Mouse (Mus musculus) midbrain, embryonic 16.5 days (tissue): ENCODE results near the gene Rnf2. TPM values are rescaled to one million over a fixed set of nuclear protein-coding genes. Genes with fewer than 3 reads are reported as not detected.
"Not testable (repeated sequence)": the region's sequence is repeated elsewhere in the genome, so short reads cannot be mapped to it uniquely, and the experiment has no call there.

Source experiments
- ATAC-seq: fragments of 200-750 bp; cut with Nextera tagmentation; 2 replicates; pipeline ENCODE4 v1.8.0; 2017; ENCODE audit warnings: moderate TSS enrichment
- H3K27ac ChIP-seq: fragments of 300-500 bp; sonication (generic); 2 replicates; pipeline ENCODE4 v1.5.1; 2014; ENCODE audit warnings: mild to moderate bottlenecking, low read length, mixed read lengths
- H3K27me3 ChIP-seq: fragments of 300-500 bp; sonication (generic); 2 replicates; pipeline ENCODE4 v1.6.1; 2014; ENCODE audit warnings: low read depth, low read length, mixed read lengths; ENCODE audit not compliant: control insufficient read depth, insufficient read depth
- H3K36me3 ChIP-seq: fragments of 300-500 bp; sonication (generic); 2 replicates; pipeline ENCODE4 v1.6.1; 2014; ENCODE audit warnings: mild to moderate bottlenecking, low read length, moderate library complexity, mixed read lengths; ENCODE audit not compliant: control insufficient read depth, insufficient read depth
- H3K4me1 ChIP-seq: fragments of 300-500 bp; sonication (generic); 2 replicates; pipeline ENCODE4 v1.6.1; 2014; ENCODE audit warnings: mild to moderate bottlenecking, low read length, mixed read lengths; ENCODE audit not compliant: control insufficient read depth, insufficient read depth
- H3K4me2 ChIP-seq: fragments of 300-500 bp; sonication (generic); 2 replicates; pipeline ENCODE4 v1.6.1; 2014; ENCODE audit warnings: mild to moderate bottlenecking, low read length, mixed read lengths
- H3K4me3 ChIP-seq: fragments of 300-500 bp; sonication (generic); 2 replicates; pipeline ENCODE4 v1.5.1; 2014; ENCODE audit warnings: low read depth, mild to moderate bottlenecking, low read length, moderate library complexity, mixed read lengths
- H3K9ac ChIP-seq: fragments of 300-500 bp; sonication (generic); 2 replicates; pipeline ENCODE4 v1.6.1; 2014; ENCODE audit warnings: low read depth, low read length, mixed read lengths
- H3K9me3 ChIP-seq: fragments of 300-500 bp; sonication (generic); replicated peaks from 2 replicates; pipeline ENCODE4 v1.6.1; 2014; ENCODE audit warnings: mild to moderate bottlenecking, low read length, mixed read lengths; ENCODE audit not compliant: control insufficient read depth, poor library complexity, severe bottlenecking
- WGBS: fragments of 180-500 bp; shearing (Covaris S2); extraction: QIAGEN DNeasy Blood & Tissue Kit; methylation state at CpG from one replicate; pipeline ENCODE4 v1.1.7; 2014; 5-methylcytosine and 5-hydroxymethylcytosine counted together
- polyA plus RNA-seq: library from polyadenylated mRNA; unstranded; fragments of >200 nt; fragmentation: Nextera tagmentation; extraction: Ambion mirVana; gene quantifications from 2 replicates; pipeline ENCODE4 v1.2.1, GENCODE M21; 2015

Gene Rnf2
- polyA plus RNA-seq, 1 experiment from 2014 or later, result 106 TPM

GRCm38 (mm10) chr1:151494711-151495110, 6.0 kb downstream of the Rnf2 start:
- Histone ChIP-seq H3K27ac (no peak overlapping the region), H3K4me3 (no peak overlapping the region), H3K4me2 (no peak overlapping the region), H3K36me3 (no peaks in the 10 kb centered on the region), H3K9ac (no peak overlapping the region), H3K9me3 (no peaks in the 10 kb centered on the region), H3K4me1 (peaks cover 18% of the 10 kb centered on the region), H3K27me3 (no peaks in the 10 kb centered on the region)
- 76% methylated on average over 6 of the region's 6 CpGs for WGBS
- ATAC-seq, result no peak

GRCm38 (mm10) chr1:151493826-151494225, 6.9 kb downstream of the Rnf2 start:
- Histone ChIP-seq H3K4me1 (peaks cover 15% of the 10 kb centered on the region), H3K27ac (no peak overlapping the region), H3K36me3 (no peaks in the 10 kb centered on the region), H3K4me2 (no peak overlapping the region), H3K9ac (no peak overlapping the region), H3K9me3 (no peaks in the 10 kb centered on the region), H3K4me3 (no peak overlapping the region), H3K27me3 (no peaks in the 10 kb centered on the region)
- ATAC-seq, result no peak

GRCm38 (mm10) chr1:151492419-151492818, 8.3 kb downstream of the Rnf2 start:
- Histone ChIP-seq H3K9me3 (no peaks in the 10 kb centered on the region), H3K27me3 (no peaks in the 10 kb centered on the region), H3K4me3 (no peak overlapping the region), H3K9ac (no peak overlapping the region), H3K4me1 (peaks cover 4% of the 10 kb centered on the region; the same call in 1 of the 2 replicates), H3K4me2 (no peak overlapping the region), H3K27ac (no peak overlapping the region), H3K36me3 (no peaks in the 10 kb centered on the region)
- 46% methylated on average over 1 of the region's 1 CpGs for WGBS
- no peak for ATAC-seq

- Histone ChIP-seq H3K4me3 (no peak overlapping the region), H3K9me3 (no peaks in the 10 kb centered on the region), H3K4me1 (peaks cover 2% of the 10 kb centered on the region; the same call in 1 of the 2 replicates), H3K4me2 (no peak overlapping the region), H3K9ac (no peak overlapping the region), H3K27ac (no peak overlapping the region), H3K36me3 (no peaks in the 10 kb centered on the region), H3K27me3 (no peaks in the 10 kb centered on the region)
- no peak for ATAC-seq
- 76% methylated on average over 6 of the region's 6 CpGs for WGBS
Measured at GRCm38 (mm10) chr1:151489806-151490205, 10.9 kb downstream of the Rnf2 start.

GRCm38 (mm10) chr1:151484754-151485153, 16.0 kb downstream of the Rnf2 start:
- H3K36me3 ChIP-seq, result no peaks in the 10 kb centered on the region
- no peak overlapping the region for H3K9ac ChIP-seq
- no peak overlapping the region for H3K4me2 ChIP-seq
- no peak for ATAC-seq
- peaks cover under 1% of the 10 kb centered on the region; the same call in 1 of the 2 replicates for H3K4me1 ChIP-seq
- H3K27ac ChIP-seq, result no peak overlapping the region
- no peak overlapping the region for H3K4me3 ChIP-seq
- H3K9me3 ChIP-seq, result no peaks in the 10 kb centered on the region
- 70% methylated on average over 5 of the region's 5 CpGs for WGBS
- H3K27me3 ChIP-seq, result no peaks in the 10 kb centered on the region

GRCm38 (mm10) chr1:151483568-151483967, 17.2 kb downstream of the Rnf2 start:
- no peak for ATAC-seq
- Histone ChIP-seq H3K4me3 (no peak overlapping the region), H3K27me3 (no peaks in the 10 kb centered on the region), H3K9ac (no peak overlapping the region), H3K4me1 (no peaks in the 10 kb centered on the region), H3K9me3 (no peaks in the 10 kb centered on the region), H3K36me3 (no peaks in the 10 kb centered on the region), H3K4me2 (no peak overlapping the region), H3K27ac (no peak overlapping the region)
- WGBS, result 81% methylated on average over 1 of the region's 1 CpGs

- ATAC-seq, result no peak
- no peak overlapping the region for H3K4me3 ChIP-seq
- 95% methylated on average over 1 of the region's 1 CpGs for WGBS
- no peaks in the 10 kb centered on the region for H3K36me3 ChIP-seq
- no peaks in the 10 kb centered on the region for H3K9me3 ChIP-seq
- H3K9ac ChIP-seq, result no peak overlapping the region
- H3K4me1 ChIP-seq, result no peaks in the 10 kb centered on the region
- no peak overlapping the region for H3K27ac ChIP-seq
- H3K4me2 ChIP-seq, result no peak overlapping the region
- H3K27me3 ChIP-seq, result no peaks in the 10 kb centered on the region
Measured at GRCm38 (mm10) chr1:151482497-151482896, 18.3 kb downstream of the Rnf2 start.

- H3K27me3 ChIP-seq, ATAC-seq, H3K9ac ChIP-seq, H3K9me3 ChIP-seq, H3K4me2 ChIP-seq, H3K27ac ChIP-seq, H3K4me3 ChIP-seq, H3K4me1 ChIP-seq: not testable (repeated sequence)
- 85% methylated on average over 8 of the region's 8 CpGs for WGBS
- peaks cover 41% of the 10 kb centered on the region for H3K36me3 ChIP-seq
Measured at GRCm38 (mm10) chr1:151472386-151472785, 28.4 kb downstream of the Rnf2 start.

GRCm38 (mm10) chr1:151471429-151471828, 29.3 kb downstream of the Rnf2 start:
- Histone ChIP-seq H3K4me3 (no peak overlapping the region), H3K36me3 (peaks cover 39% of the 10 kb centered on the region), H3K9ac (no peak overlapping the region), H3K4me2 (no peak overlapping the region), H3K27ac (no peak overlapping the region), H3K27me3 (no peaks in the 10 kb centered on the region), H3K4me1 (no peaks in the 10 kb centered on the region), H3K9me3 (no peaks in the 10 kb centered on the region)
- no peak for ATAC-seq
- 43% methylated on average over 7 of the region's 7 CpGs for WGBS

GRCm38 (mm10) chr1:151466571-151466970, 34.2 kb downstream of the Rnf2 start:
- Histone ChIP-seq H3K27ac (no peak overlapping the region), H3K27me3 (no peaks in the 10 kb centered on the region), H3K9me3 (no peaks in the 10 kb centered on the region), H3K9ac (no peak overlapping the region), H3K4me1 (no peaks in the 10 kb centered on the region), H3K4me2 (no peak overlapping the region), H3K4me3 (no peak overlapping the region), H3K36me3 (peaks cover 11% of the 10 kb centered on the region)
- 93% methylated on average over 4 of the region's 4 CpGs for WGBS
- no peak for ATAC-seq
